Mouse (Mus musculus): ENCODE measurements around the gene Sgsm1.

DNA sequence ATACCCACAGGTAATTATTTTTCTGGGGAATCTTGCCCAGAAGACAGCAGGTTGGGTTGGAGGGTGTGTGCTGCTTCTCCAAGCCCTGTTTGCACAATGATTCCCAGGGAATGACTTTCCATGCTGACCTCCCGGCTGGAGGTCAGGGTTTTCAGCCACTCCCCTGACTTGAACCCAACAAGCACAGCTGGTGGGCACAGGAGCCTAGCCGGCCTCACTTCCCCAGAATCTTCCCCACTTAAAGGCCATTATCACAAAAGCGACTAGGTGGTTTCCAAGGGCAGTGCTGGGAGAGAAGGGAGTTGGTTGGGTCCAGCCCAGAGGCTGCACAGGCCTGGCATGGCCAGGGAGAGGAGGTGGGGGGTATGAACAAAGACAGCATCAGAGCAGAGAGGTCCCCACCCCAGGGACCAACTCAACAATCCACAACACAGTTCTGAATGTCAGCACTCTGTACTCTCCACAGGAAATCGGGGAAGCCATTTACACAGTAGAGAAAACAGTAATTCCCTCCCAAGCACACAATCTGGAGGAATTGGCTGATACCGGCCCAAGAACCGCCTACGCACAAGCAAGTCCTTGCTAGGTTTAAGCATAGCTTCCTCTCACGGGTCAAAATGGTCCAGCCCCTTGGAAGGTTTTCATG, 111.3 kb downstream of the Sgsm1 start:
- no peak for TF ChIP-seq POLR2A (IDR thresholded peaks at IDR 0.05; ENCODE audit: low read depth, low read length)
- TF ChIP-seq CTCF (conservative IDR thresholded peaks at IDR 0.05; ENCODE audit: insufficient read depth, insufficient read length, low read depth, low read length) = no peak
